Mouse (Mus musculus): ENCODE measurements around the gene Mlec.
"Not testable (repeated sequence)": the region's sequence is repeated elsewhere in the genome, so short reads cannot be mapped to it uniquely, and the experiment has no call there.

Mlec gene

GRCm38 (mm10) chr5:115127421-115128179, 30.4 kb downstream of the Mlec start:
- DNase-seq (ENCODE audit: low read depth in 2 of 2, low spot score in 2 of 2) = no peak

- peak in 1 of 2 experiments; percentile 19 for DNase-seq (ENCODE audit: low read depth in 2 of 2, low spot score in 2 of 2)
These were observed 31.2 kb downstream of the Mlec start for GRCm38 (mm10) chr5:115126578-115127312.

- peak; percentile 76 to 83 for DNase-seq (ENCODE audit: low read depth in 2 of 2, low spot score in 2 of 2)
These were observed 32.6 kb downstream of the Mlec start for GRCm38 (mm10) chr5:115125211-115125871.

- no peak for DNase-seq (ENCODE audit: low read depth in 2 of 2, low spot score in 2 of 2)
These were observed 33.3 kb downstream of the Mlec start for GRCm38 (mm10) chr5:115124690-115125089.

GRCm38 (mm10) chr5:115120978-115121377, 37.0 kb downstream of the Mlec start:
- DNase-seq (ENCODE audit: low read depth in 2 of 2, low spot score in 2 of 2) = no peak

- peak; percentile 79 to 82 for DNase-seq (ENCODE audit: low read depth in 2 of 2, low spot score in 2 of 2)
These were observed 38.9 kb downstream of the Mlec start, which contains the start of gene Acads for GRCm38 (mm10) chr5:115118961-115119570. Gene Acads (minus strand): TSS chr5:115119346.

GRCm38 (mm10) chr5:115117467-115117866, 40.5 kb downstream of the Mlec start:
- DNase-seq (ENCODE audit: low read depth in 2 of 2, low spot score in 2 of 2) = no peak

GRCm38 (mm10) chr5:115116426-115116825, 41.6 kb downstream of the Mlec start:
- DNase-seq (ENCODE audit: low read depth in 2 of 2, low spot score in 2 of 2) = no peak

GRCm38 (mm10) chr5:115114501-115114900, 43.5 kb downstream of the Mlec start:
- DNase-seq (ENCODE audit: low read depth in 2 of 2, low spot score in 2 of 2) = no peak

GRCm38 (mm10) chr5:115113244-115113643, 44.7 kb downstream of the Mlec start:
- DNase-seq (ENCODE audit: low read depth in 2 of 2, low spot score in 2 of 2) = no peak

GRCm38 (mm10) chr5:115111156-115111555, 46.8 kb downstream of the Mlec start:
- DNase-seq (ENCODE audit: low read depth in 2 of 2, low spot score in 2 of 2) = no peak

GRCm38 (mm10) chr5:115103253-115103652, 54.7 kb downstream of the Mlec start:
- not testable (repeated sequence) for DNase-seq (ENCODE audit: low read depth in 2 of 2, low spot score in 2 of 2)

GRCm38 (mm10) chr5:115102231-115102630, 55.7 kb downstream of the Mlec start:
- DNase-seq (ENCODE audit: low read depth in 2 of 2, low spot score in 2 of 2) = no peak

- DNase-seq (ENCODE audit: low read depth in 2 of 2, low spot score in 2 of 2) = no peak
These were observed 57.5 kb downstream of the Mlec start for GRCm38 (mm10) chr5:115100473-115100872.

- DNase-seq (ENCODE audit: low read depth in 2 of 2, low spot score in 2 of 2) = no peak
These were observed 58.0 kb downstream of the Mlec start for GRCm38 (mm10) chr5:115099991-115100390.

- DNase-seq (ENCODE audit: low read depth in 2 of 2, low spot score in 2 of 2) = no peak
These were observed 58.4 kb downstream of the Mlec start for GRCm38 (mm10) chr5:115099530-115099929.

- no peak for DNase-seq (ENCODE audit: low read depth in 2 of 2, low spot score in 2 of 2)
These were observed 59.8 kb downstream of the Mlec start, which contains the start of gene Gm10401 for GRCm38 (mm10) chr5:115098195-115098594. Gene Gm10401 (minus strand): TSS chr5:115098295.

All from CD8-positive naive resting alpha-beta T cell, adult 2 months (primary cell).